Mouse (Mus musculus): ENCODE data around the gene Saa3.

DNA sequence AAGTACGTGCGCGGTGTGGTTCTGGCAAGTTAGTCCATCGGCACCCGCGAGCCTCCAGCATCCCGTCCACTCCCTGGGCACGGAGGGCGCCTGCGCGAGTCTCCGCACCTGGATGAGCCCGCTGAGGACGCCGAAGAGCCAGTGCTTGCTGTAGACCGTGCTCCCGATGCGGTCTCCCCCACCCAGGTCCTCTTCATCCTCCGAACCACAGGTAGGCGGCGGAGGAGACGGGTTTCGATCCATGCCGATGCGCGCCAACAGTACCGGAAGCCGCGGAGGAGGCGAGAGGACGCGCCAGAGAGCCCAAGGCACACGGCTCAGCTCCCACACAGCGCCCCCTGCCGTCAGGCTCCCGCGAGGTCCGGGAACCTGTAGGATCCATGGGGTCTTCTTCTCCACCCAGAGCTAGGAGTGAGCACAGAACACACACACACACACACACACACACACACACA is 5.1 kb downstream of the Saa3 start, which contains the start of gene Saal1:
- peak; percentile 98 for TF ChIP-seq CTCF (IDR thresholded peaks at IDR 0.05; ENCODE audit: low read depth)
- no peak for TF ChIP-seq EP300 (optimal IDR thresholded peaks at IDR 0.05)
